Mouse (Mus musculus) kidney, adult 8-10 months (tissue): Measurements from ENCODE around the gene Olfr390.

Experiments used
- DNase-seq, 2 experiments: peaks; one replicate each; pipeline ENCODE4 v3.0.0; 2022

The Olfr390 gene

GRCm38 (mm10) chr11:73782664-73783063, at the start of gene Olfr390:
Gene Olfr390, plus strand, starts transcription at chr11:73782964.
- no peak for DNase-seq

GRCm38 (mm10) chr11:73759115-73759514, 23.6 kb upstream of the Olfr390 start:
- DNase-seq = no peak

GRCm38 (mm10) chr11:73780613-73781012, 2.2 kb upstream of the Olfr390 start, which contains the start of gene Olfr389:
Gene Olfr389, minus strand, starts transcription at chr11:73780713.
- DNase-seq = no peak

- no peak for DNase-seq
These were observed 20.2 kb downstream of the Olfr390 start, which contains the start of gene Olfr391-ps for GRCm38 (mm10) chr11:73802952-73803351. Gene Olfr391-ps, minus strand, starts transcription at chr11:73803052.

- DNase-seq = no peak
These were observed 34.2 kb downstream of the Olfr390 start, which contains the start of gene Olfr392 for GRCm38 (mm10) chr11:73816949-73817348. Gene Olfr392, minus strand, starts transcription at chr11:73817049.
